Mouse (Mus musculus) brain, embryonic 14.5 days (tissue): ENCODE results near the gene Tmem19.

Source experiments
- CTCF ChIP-seq: fragments of 200-500 bp; IDR thresholded peaks from 2 replicates; pipeline ENCODE4 v1.5.1; 2012; ENCODE audit warnings: inconsistent platforms, mild to moderate bottlenecking, moderate library complexity, borderline replicate concordance; ENCODE audit not compliant: insufficient read depth, insufficient read length; ENCODE audit errors: extremely low read depth
- POLR2A ChIP-seq: fragments of 200-500 bp; IDR thresholded peaks from 2 replicates; pipeline ENCODE4 v1.6.1; 2012; ENCODE audit warnings: mild to moderate bottlenecking, inconsistent platforms, borderline replicate concordance; ENCODE audit not compliant: poor library complexity, insufficient read depth, insufficient read length, severe bottlenecking; ENCODE audit errors: extremely low read depth

- no peak for TF ChIP-seq CTCF
- no peak for TF ChIP-seq POLR2A
These were observed 19.4 kb downstream of the Tmem19 start for GRCm38 (mm10) chr10:115342771-115343425.
